Mouse (Mus musculus) brain, embryonic 14.5 days (tissue): ENCODE results near the gene Hoxb5.

Source experiments
- CTCF ChIP-seq: fragments of 200-500 bp; IDR thresholded peaks from 2 replicates; pipeline ENCODE4 v1.5.1; 2012; ENCODE audit warnings: inconsistent platforms, mild to moderate bottlenecking, moderate library complexity, borderline replicate concordance; ENCODE audit not compliant: insufficient read depth, insufficient read length; ENCODE audit errors: extremely low read depth
- POLR2A ChIP-seq: fragments of 200-500 bp; IDR thresholded peaks from 2 replicates; pipeline ENCODE4 v1.6.1; 2012; ENCODE audit warnings: mild to moderate bottlenecking, inconsistent platforms, borderline replicate concordance; ENCODE audit not compliant: poor library complexity, insufficient read depth, insufficient read length, severe bottlenecking; ENCODE audit errors: extremely low read depth

GRCm38 (mm10) chr11:96299781-96300180, 3.4 kb upstream of the Hoxb5 start:
- TF ChIP-seq POLR2A (no peak), CTCF (no peak)
